Mouse (Mus musculus): ENCODE results near the gene Cuedc2. TPM values are rescaled to one million over a fixed set of nuclear protein-coding genes. Genes with fewer than 3 reads are reported as not detected.

Gene Cuedc2
- total and polyA plus RNA-seq, 3 experiments = 42.5 to 87.7 (median 72.2) TPM

DNA sequence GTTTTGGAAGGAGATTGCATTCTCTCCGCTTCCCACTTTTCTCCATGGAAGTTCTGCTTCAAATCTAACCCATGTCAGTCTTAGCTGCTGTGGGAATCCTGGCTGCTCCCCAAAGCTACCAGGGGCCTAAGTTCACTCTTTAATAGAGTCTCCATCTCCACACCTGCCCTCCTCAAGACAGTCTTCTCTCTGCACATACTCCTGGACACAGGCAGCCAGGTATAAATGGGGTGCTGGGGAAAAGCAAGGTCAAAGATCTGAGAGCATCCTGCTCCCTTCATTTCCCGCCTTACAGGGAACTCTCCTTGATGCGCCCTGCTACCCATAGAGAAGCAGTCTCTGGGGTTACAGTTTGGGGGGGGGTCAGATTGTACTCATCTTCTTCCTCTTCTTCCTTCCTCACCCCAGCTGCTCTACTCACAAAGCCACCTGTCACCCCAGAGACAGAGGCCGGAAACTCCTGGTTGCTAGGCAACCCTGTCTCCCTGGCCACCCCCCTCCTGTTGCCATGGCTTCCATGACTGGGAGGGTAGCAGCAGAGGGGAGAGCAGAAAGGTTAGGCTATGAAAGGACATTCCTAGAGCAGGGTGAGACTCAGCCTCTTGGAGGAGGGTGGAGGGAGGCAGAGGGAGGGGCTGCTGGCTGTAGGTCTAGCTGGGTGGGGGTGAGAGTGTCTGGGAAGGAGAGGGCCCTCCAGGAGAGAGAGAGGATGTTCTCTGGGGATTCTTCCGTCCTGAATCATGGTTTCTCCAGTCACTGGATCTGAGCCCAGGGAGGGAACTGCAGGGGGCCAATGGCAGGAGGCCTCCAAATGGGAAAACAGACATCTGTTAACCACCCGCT is 17.2 kb downstream of the Cuedc2 start:
- no peak for DNase-seq

GRCm38 (mm10) chr19:46320076-46320785 is 18.3 kb downstream of the Cuedc2 start:
- no peak for DNase-seq

DNA sequence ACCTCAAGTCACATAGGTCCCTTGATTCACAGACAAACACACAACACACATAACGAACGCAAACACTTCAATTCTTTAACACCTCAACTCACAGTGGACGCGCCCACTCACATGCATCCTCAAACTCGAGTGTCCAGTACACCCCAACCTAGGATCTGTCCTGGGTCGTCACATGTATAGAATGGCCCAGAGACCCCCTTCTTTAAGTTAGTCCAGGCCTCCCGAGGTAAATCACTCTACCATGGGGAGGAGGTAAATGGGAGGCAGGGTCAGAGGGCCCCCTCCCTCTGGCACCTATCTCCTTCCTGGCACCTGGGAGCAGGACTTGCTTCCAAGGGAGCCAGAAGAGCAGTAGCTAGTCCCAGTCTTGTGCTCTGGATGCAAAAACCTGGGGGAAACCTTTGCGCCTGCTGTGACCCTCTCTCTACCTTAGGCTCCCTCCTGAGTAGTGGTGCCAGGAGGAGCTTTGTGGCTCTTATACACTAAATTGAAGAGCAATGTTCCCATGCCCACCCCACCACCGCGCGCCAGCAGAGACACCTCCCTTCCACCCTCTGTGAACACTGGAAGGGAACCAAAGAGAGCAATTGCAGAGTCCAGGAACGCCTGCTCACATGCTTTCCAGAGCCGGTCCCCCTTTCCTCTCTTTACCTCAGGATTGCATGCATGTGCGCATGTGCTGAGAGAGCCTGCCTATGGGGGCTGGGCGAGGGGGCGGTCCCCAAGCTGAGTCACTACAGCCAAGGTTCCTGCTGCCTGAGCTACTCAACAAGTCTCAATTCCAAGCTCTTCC is 19.7 kb downstream of the Cuedc2 start:
- DNase-seq = peak; percentile 93

DNA sequence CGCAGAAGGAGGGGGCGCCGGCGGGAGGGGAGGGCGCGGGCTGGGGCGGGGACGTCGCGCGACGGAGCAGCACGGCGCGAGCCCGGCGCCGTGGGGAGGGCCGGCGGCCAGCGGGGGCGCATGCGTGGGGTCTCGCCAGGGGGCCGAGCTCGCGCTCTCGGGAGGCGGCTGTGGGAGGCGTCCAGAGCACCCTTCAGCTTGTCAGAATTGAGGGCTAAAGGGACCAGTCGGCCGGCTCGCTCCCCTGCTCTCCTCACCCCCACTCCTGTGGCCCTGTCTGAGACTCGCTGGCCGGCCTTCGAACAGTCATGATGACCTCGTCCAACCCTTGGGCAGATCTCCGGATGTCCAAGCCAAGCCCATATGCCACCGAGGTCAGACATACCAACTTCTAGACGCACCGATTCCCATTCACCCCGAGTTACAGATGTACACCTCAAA is 20.5 kb downstream of the Cuedc2 start:
- DNase-seq = peak; percentile 50

DNA sequence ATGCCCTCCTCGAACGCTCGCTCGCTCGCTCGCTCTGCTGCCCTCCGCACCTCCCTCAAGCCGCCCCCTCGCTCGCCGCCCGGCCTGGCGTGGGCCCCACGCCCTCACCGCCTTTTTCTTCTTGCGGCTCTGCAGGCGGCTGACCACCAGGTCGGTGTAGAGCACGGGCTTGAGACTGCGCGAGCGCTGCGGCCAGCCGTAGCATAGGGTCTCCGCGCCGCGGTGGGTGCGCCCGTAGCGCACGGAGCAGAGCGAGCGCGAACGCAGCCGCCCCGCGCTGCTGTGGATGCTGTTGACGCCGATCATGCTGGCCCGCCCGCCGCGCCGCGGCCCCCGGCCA is 21.0 kb downstream of the Cuedc2 start:
- peak; percentile 4 for DNase-seq

DNA sequence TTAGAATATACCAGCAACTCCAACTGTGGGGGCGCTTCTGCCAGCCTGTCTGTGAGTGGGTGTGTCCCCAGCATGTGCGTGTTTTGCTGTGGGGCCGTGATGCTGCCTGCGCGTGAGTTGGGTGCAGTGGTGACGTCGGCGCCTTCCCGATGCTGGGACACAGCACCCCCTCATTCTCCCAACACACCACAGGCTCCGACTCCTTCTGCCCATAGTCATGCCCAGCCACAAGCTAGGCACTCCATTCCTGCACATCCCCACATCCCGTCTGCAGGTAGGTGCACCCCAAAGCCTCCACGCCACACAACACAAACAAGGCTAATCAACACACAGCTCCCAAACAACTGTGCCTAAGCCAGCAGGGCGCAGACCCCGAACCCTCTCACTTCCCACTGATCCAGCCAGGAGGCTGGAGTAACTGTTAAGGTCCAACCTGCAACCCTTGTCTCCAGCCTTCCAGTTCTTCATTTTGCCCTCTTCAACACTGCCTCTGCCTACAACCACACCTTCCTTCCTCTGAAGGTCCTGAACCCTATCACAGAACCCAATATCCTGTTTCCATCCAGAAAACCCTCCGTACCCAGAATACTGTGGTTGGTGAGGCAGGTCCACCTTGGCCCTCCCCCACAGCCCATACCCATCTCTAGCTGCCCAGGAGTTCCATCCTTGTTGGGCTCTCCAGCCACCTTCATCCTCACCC is 21.5 kb downstream of the Cuedc2 start:
- peak; percentile 6 for DNase-seq

DNA sequence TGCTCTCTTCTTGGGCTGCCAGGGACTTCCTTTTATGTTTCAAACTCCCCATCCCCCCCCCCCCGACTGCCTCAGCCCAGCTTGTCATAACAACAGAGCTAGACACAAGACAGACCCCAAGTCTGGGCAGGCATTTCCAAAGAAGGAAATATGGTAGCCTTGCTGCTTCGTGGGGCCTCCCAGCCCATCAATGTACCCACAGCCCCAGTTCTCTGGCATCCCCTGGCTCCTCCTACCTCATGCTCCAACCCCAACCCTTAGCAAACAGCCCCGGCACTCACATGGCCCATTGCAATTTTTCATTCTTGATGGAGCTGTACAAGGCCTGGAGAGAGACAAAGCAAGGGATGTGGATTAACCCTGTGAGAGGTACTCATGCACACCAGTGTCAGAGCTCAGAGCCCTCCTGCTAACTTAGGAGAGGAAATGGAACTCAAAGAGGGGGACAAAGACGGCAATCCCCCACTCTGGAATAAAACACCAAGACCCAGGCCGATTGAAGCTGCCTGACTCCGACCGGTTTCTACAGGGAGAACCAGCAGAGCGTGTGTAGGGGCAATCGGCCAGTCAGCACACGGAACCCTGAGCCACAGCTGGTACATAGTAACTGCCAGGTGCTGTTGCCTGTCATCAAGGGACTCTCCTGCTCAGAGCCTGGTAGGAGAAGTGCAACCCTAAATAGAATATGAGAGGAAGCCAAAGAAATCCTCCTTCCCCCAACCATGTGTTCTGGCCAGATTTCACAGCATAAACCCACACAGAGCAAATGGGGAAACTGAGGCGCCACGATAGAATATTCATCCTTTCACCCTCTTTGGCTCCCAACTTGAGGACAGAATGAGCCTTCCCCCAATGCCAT is 22.5 kb downstream of the Cuedc2 start:
- DNase-seq = no peak

DNA sequence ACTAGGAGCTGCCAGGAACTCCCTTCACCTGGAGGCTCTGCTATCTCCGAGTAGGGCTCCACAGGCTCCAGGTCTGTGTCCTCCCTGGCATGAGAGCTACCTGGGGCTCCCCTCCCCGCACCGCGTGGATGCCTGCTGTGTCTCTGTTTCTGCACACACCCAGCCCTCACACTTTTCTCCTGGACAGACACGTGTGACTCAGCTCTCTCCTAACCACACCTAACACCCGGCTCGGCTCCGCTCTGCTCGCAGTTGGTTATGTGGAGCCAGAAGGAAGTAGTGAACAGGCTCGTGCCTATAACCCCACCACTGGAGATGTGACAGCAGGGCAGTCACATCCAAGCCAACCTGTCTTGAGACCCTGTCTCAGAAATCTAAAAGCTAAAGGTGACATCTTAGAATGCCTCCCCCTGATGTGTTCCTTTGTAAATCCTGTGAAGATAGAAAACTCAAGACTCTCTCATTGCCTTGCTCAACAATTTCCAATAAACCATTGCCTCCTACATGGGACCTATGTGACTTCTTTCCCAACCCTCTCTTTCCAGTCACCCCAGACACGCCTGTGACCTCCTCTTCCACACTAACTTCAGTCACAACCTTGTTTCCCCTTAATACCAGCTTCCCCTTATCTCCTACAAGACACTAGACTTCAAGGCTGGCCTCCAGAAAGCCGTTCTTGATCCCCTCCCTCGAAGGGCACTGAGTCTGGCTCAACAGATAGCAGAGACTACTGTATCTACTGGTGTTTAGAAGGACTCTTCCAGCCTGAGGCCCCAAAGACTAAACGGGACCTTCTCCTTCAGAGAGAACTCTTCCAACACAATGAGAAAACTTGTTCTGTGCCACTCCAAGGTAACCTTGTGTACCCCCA is 23.4 kb downstream of the Cuedc2 start:
- no peak for DNase-seq

DNA sequence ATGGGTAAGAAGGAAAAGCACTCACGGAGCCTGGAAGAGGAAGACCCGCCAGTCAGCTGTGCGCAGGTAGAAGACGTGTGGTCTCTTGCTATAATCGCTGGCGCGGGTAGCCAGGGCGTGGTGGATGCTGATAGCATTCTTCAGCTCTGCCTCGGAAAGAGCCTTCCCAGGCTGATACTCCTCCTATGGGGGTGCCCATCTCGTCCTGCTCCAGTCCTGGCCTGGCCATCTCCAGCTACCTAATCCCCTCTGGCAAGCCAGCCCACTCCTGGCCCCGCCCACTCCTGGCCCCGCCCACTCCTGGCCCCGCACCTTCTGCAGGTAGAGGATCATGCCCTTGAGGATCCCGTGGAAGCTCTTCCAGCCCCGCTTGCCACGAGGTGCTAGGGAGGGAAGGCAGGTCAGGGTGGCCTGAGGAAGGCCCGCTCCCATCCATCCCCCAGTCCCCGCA is 24.3 kb downstream of the Cuedc2 start:
- peak; percentile 24 for DNase-seq

GRCm38 (mm10) chr19:46313591-46313990 is 24.9 kb downstream of the Cuedc2 start:
- DNase-seq = no peak

DNA sequence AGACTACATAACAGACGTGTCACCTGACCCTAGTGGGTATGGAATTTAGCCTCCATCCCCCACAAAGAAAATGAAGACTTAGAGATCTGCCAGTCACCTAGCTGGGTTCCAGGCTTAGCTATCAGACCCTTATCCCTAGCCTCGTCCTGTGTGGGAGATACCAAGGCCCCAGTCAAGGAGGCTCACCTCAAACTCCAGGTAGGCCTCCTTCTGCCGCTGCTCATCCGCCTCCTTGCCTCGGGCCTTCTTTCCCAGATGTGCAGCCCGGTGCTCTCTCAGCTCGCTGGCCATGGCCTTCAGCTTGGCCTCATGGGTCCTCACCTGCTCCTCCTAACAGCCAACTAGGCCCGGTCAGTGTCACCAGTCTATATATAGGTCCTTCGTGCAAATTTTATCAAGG is 25.4 kb downstream of the Cuedc2 start:
- DNase-seq = no peak

- DNase-seq = peak; percentile 4
These were observed 25.9 kb downstream of the Cuedc2 start for GRCm38 (mm10) chr19:46312566-46312965.

DNA sequence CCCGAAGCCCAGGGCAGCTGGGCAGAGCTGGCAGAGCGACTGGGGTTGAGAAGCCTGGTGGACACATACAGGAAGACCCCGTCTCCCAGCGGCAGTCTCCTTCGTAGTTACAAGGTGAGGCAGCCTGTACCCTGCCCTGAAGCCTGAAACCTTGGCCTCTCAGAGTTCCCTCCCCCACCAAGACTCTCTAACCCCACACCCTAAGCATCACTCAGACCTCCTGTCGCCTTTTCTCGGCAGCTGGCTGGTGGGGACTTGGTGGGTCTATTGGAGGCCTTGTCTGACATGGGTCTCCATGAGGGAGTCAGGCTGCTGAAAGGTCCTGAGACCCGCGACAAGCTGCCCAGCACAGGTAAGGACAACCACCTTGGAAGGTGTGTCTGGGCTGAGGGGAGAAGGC is 27.2 kb downstream of the Cuedc2 start:
- no peak for DNase-seq

- no peak for DNase-seq
These were observed 28.1 kb downstream of the Cuedc2 start for GRCm38 (mm10) chr19:46310312-46310865.

DNA sequence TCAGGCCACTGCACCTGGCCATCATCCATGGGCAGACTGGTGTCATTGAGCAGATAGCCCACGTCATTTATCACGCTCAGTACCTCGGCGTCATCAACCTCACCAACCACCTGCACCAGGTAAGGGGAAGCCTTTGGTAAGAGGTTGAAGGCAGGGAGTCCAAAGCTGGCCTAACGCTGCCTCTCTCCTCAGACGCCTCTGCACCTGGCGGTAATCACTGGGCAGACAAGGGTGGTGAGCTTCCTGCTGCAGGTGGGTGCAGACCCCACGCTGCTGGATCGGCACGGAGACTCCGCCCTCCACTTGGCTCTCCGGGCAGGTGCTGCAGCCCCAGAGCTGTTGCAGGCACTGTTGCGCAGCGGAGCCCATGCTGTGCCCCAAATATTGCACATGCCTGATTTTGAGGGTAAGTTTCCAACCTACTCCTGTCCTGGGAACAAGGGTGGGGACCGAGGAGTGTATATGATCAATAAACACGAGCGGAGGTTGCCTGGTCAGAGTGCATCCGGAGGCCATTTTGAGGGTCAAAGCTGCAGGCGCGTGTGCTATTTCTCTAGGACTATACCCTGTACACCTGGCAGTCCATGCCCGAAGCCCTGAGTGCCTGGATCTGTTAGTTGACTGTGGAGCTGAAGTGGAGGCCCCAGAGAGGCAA is 28.7 kb downstream of the Cuedc2 start:
- peak; percentile 7 for DNase-seq

DNA sequence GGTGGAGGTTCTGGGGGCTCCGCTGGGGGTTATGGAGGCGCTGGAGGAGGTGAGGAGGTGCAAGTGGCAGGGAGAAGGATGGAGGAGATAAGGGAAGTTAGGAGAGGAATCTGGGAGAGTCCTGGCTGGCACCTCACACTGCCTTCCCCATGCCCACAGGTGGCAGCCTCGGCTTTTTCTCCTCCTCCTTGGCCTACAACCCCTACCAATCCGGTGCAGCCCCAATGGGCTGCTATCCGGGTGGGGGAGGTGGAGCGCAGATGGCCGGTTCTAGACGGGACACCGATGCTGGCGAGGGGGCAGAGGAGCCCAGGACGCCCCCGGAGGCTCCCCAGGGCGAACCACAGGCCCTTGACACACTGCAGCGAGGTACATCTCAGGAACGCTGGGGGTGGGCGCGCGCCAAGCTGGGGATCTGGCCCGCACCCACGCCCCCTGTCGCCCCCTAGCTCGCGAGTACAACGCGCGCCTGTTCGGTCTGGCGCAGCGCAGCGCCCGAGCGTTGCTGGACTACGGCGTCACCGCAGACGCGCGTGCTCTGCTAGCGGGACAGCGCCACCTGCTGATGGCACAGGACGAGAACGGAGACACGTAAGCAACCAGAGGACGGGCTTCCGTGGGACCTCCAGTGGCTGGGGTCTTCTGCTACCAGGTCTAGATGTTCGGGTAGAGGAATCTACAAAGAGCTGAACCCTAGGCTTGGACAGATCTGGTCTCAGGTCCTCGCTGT is 29.6 kb downstream of the Cuedc2 start:
- peak; percentile 81 for DNase-seq

DNA sequence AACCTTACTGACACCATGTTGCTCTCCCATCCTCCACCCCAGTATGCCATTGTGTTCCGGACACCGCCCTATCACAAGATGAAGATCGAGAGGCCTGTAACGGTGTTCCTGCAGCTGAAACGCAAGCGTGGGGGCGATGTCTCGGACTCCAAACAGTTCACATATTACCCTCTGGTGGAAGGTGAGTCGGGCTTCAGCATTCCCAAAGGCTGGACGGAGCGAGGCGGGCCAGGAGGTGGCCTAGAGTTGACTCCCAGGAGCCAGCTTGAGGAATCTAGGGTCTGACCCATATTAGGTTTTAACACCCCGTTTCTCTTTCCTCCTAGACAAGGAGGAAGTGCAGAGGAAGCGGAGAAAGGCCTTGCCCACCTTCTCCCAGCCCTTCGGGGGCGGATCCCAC is 30.2 kb downstream of the Cuedc2 start:
- peak; percentile 5 for DNase-seq

DNA sequence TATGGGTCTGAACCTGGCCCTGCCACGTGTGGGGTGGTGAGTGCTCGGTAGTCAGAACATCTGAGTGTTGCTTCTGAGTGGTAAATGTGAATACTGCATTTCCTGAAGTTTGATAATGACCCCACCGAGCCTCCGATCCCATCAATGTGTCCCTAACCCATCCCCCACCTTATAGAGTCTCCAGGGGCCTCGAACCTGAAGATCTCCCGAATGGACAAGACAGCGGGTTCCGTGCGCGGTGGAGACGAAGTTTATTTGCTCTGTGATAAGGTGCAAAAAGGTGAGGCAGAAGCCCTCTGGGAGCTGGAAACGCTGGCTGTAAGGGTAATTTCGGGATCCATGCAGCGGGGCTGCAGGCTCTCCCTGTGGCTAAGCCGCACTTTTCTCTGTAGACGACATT is 30.7 kb downstream of the Cuedc2 start:
- DNase-seq = no peak

All from adrenal gland, adult 2 months (tissue).